Mouse (Mus musculus): Measurements from ENCODE around the gene Gipc1. TPM values are rescaled to one million over a fixed set of nuclear protein-coding genes. Genes with fewer than 3 reads are reported as not detected.

Gene Gipc1
- 10 to 100 TPM; 51.4 to 52.5 TPM for total RNA-seq (2021)
- long read RNA-seq, experiment 1, transcript Gipc1-201 (7 exons, 1,522 nt): major isoform, 120 of 147 reads
- long read RNA-seq, experiment 1, partial matches to known transcripts: 24 of 147 reads
- long read RNA-seq, experiment 1, other reads (novel, unspliced or antisense): 3 of 147 reads
- long read RNA-seq, experiment 2, transcript Gipc1-201 (7 exons, 1,522 nt): major isoform, 77 of 114 reads
- long read RNA-seq, experiment 2, partial matches to known transcripts: 31 of 114 reads
- long read RNA-seq, experiment 2, other reads (novel, unspliced or antisense): 6 of 114 reads

GRCm38 (mm10) chr8:83652030-83652743, at the start of gene Gipc1:
Gene Gipc1, plus strand, starts transcription at chr8:83652677.
- DNase-seq: peak; percentile 96

- peak; percentile 100 for DNase-seq
These were observed 44.6 kb upstream of the Gipc1 start, which contains the start of the genes Tecr and Dnajb1 for GRCm38 (mm10) chr8:83607661-83608397. Gene Tecr, minus strand, starts transcription at chr8:83607971. Gene Dnajb1, plus strand, starts transcription at chr8:83608193.

- peak; percentile 89 for DNase-seq
These were observed 44.1 kb upstream of the Gipc1 start for GRCm38 (mm10) chr8:83608398-83608829.

GRCm38 (mm10) chr8:83609086-83609485, 43.4 kb upstream of the Gipc1 start:
- no peak for DNase-seq

GRCm38 (mm10) chr8:83609547-83610180, 42.8 kb upstream of the Gipc1 start:
- no peak for DNase-seq

GRCm38 (mm10) chr8:83611921-83612320, 40.6 kb upstream of the Gipc1 start:
- DNase-seq: no peak

- no peak for DNase-seq
These were observed 38.8 kb upstream of the Gipc1 start for GRCm38 (mm10) chr8:83613695-83614094.

- DNase-seq: no peak
These were observed 35.9 kb upstream of the Gipc1 start for GRCm38 (mm10) chr8:83616625-83617024.

- no peak for DNase-seq
These were observed 35.4 kb upstream of the Gipc1 start for GRCm38 (mm10) chr8:83617111-83617510.

- DNase-seq: no peak
These were observed 33.9 kb upstream of the Gipc1 start for GRCm38 (mm10) chr8:83618566-83618965.

GRCm38 (mm10) chr8:83619568-83620285, 32.8 kb upstream of the Gipc1 start:
- DNase-seq: peak; percentile 62

GRCm38 (mm10) chr8:83621691-83622388, 30.6 kb upstream of the Gipc1 start:
- DNase-seq: no peak

GRCm38 (mm10) chr8:83622389-83622989, 30.0 kb upstream of the Gipc1 start:
- peak; percentile 90 for DNase-seq

- no peak for DNase-seq
These were observed 28.9 kb upstream of the Gipc1 start for GRCm38 (mm10) chr8:83623549-83623948.

- DNase-seq: peak; percentile 44
These were observed 27.7 kb upstream of the Gipc1 start for GRCm38 (mm10) chr8:83624739-83625138.

GRCm38 (mm10) chr8:83625676-83626299, 26.7 kb upstream of the Gipc1 start:
- DNase-seq: no peak

- no peak for DNase-seq
These were observed 20.3 kb upstream of the Gipc1 start for GRCm38 (mm10) chr8:83632083-83632707.

- DNase-seq: no peak
These were observed 13.6 kb upstream of the Gipc1 start for GRCm38 (mm10) chr8:83638856-83639255.

- no peak for DNase-seq
These were observed 12.8 kb upstream of the Gipc1 start for GRCm38 (mm10) chr8:83639649-83640048.

GRCm38 (mm10) chr8:83647511-83647910, 5.0 kb upstream of the Gipc1 start:
- no peak for DNase-seq
